Mouse (Mus musculus): Measurements from ENCODE around the gene Copz1.
"Not testable (repeated sequence)": the region's sequence is repeated elsewhere in the genome, so short reads cannot be mapped to it uniquely, and the experiment has no call there.

Copz1 gene

GRCm38 (mm10) chr15:103272419-103273279 is at the start of gene Copz1:
Copz1 (plus strand) TSS chr15:103272714.
- peak; percentile 94 for DNase-seq

DNA sequence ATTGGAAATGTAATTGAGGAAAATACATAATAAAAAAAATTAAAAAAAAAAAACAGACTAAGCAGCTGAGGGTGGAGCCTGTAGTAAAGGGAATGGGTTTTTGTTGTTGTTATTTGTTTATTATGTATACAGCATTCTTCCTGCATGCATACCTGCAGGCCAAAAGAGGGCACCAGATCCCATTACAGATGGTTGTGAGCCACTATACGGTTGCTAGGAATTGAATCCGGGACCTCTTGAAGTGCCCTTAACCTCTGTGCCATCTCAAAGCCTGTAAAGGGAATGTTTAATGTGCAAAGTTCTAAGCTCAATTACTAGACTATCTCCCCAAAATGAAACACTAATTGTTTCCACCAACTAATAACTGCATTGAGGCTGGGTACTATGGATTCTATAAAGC is 48.4 kb upstream of the Copz1 start:
- no peak for DNase-seq

GRCm38 (mm10) chr15:103227022-103227421 is 45.5 kb upstream of the Copz1 start:
- DNase-seq = no peak

GRCm38 (mm10) chr15:103227572-103227971 is 44.9 kb upstream of the Copz1 start:
- DNase-seq = no peak

- no peak for DNase-seq
Measured at GRCm38 (mm10) chr15:103228904-103229303, 43.6 kb upstream of the Copz1 start.

DNA sequence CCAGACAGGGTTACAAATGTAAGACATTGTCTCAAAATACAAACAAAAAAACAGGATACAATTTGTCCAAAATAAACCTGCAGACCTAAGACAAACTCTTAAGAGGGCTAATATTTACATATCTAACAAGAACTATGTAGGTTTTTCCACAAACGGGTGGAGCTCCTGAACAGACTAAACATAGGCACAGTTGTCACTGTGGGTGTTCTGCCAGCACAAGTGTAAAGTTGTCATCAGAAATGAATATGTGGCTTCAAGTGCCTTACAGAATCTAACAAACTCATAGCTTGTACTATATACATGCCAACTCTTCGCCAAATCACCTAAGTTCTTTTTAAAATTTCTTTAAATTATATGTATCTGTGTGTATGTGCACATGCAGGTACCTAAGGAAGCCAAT is 39.4 kb upstream of the Copz1 start:
- DNase-seq = no peak

GRCm38 (mm10) chr15:103237295-103237694 is 35.2 kb upstream of the Copz1 start:
- DNase-seq = no peak

DNA sequence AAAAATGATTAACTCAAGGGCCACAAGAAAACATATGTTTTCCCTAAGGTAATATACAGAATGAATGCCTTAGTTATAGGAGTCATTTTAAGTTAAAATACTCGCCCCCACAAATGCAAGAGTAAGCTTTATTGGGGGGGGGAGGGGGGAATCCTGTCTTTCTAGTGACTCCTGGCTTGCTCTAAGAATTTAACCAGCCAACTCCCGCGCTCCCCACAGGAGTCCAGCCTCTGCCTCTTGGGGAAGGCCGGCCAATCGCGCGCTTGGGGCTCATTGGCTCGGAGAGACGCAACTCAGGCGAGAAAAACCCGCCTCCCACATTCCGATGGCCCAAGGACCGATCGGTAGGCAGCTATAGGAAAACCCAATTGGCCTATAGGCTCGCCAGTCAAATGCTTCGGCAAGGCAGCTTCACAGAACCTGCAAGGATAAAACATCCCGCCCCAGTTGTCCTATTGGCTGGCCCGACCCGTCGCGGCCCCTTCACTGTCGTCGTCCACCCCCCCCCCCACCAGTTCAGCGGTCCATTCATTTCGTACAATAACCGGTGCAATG is 33.3 kb upstream of the Copz1 start:
- DNase-seq = peak; percentile 94 to 95

GRCm38 (mm10) chr15:103239685-103240159 is 32.8 kb upstream of the Copz1 start, which contains the start of gene Cbx5:
Cbx5 (minus strand) TSS chr15:103239816.
- peak; percentile 98 for DNase-seq

DNA sequence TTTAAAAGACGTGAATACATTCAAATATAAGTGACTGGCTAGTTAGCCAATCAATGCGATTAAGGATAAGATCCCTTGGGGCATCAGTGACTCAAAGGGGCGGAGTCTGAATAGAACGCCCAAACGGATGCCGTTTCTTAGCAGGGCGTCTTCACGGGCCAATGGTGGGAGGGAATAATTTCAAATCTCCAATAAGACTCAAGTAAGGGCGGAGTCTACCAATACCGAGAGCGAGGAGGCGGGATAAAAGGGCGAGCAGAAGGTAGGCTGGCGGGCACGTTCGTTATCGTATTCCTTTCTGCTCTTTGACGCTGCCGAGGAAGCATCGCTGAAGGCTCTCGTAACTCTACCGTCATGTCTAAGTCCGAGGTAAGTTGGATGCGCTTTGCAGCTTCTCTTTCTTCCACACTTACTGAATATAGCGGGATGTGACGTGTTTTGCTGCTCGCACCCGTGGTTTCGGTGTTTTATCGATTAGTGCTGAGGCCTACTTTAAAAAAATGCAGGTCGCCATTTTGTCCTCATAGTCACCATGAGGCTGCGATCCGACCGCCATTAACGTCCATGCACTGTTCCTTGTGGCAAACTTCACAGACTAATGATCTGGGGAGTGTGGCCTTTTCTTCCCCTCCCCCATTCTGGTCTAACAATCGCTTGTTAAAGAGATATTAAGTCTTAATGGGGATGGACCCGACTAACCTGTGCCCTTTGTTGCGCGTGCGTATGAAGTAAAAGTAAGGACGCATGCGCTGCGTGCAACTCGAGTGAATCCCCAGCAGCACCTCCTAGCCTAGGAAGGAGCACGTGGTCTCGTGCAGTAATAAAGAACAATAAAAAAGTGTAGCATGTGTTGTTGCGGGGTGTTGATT is 32.1 kb upstream of the Copz1 start, which contains the start of gene Hnrnpa1:
Hnrnpa1 (plus strand) TSS at position 273 of the 869 bp plus-strand sequence.
- DNase-seq = peak; percentile 88 to 92

DNA sequence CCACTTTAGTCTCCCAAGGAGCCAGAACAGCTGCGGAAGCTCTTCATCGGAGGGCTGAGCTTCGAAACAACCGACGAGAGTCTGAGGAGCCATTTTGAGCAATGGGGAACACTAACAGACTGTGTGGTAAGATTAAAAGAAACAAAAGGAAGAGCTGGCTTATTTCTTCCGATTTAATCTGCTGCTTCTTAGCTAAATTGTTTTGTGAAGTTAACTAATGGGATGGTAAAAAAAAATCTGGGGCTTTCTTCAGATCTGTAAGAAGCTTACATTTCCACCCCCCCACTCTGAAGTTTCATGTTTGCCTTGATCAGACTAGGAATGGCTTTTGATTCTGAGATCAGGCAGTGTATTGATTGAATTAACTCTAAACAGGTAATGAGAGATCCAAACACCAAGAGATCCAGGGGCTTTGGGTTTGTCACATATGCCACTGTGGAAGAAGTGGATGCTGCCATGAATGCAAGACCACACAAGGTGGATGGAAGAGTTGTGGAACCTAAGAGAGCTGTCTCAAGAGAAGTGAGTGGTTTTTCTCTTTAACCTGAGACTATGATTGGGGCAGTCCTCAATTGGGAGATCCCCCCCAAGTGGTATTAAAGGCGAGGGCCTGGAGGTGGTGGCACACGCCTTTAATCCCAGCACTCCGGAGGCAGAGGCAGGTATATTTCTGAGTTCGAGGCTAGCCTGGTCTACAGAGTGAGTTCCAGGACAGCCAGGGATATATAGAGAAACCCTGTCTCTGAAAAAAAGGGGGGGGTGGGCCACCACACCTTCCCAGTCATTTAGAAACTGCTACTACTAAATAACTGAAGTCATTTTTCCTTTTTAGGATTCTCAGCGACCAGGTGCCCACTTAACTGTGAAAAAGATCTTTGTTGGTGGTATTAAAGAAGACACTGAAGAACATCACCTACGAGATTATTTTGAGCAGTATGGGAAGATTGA is 31.2 kb upstream of the Copz1 start:
- DNase-seq = not testable (repeated sequence)

DNA sequence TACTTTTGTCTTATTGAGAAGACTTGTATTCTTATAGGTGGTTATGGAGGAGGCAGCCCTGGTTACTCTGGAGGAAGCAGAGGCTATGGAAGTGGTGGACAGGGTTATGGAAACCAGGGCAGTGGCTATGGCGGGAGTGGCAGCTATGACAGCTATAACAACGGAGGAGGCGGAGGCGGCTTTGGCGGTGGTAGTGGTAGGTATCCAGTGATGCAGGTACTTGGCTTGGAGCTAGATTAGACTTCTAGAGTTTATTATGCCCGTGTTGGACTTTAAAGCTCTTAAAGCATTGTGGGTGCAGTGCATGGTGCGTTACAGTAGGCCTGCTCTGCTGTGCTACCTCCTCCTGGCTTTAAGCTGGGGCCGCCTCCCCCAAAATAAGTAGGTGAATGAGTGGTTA is 29.6 kb upstream of the Copz1 start:
- no peak for DNase-seq

GRCm38 (mm10) chr15:103245616-103246015 is 26.9 kb upstream of the Copz1 start:
- no peak for DNase-seq

DNA sequence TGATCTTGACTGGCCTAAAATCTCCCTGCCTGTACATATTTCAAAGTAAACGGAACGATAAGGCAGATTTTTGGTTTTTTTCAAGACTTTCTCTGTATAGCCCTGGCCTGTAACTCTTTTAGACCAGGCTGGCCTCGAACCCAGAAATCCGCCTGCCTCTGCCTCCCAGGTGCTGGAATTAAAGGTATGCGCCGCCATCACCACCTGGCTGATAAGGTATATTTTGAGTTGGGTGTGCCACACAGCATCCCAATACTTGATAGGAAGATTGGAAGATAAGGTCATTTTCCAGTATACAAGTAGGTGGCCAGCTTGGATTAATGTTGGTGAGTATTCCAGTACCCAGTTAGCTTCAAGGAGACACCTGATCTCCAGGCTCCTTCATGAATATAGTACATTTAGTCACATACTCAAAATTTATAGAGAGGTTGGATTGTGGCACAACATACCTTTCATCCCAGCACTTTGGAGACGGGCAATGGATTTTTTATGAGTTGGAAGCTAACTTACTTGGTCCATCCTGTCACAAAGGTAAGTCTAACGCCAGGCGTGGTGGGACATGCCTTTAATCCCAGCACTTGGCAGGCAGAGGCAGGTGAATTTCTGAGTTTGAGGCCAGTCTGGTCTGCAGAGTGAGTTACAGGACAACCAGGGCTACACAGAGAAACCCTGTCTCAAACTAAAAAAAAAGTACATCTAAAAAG is 25.3 kb upstream of the Copz1 start:
- DNase-seq = no peak

- DNase-seq = no peak
Measured at GRCm38 (mm10) chr15:103247782-103248400, 24.6 kb upstream of the Copz1 start.

- no peak for DNase-seq
Measured at GRCm38 (mm10) chr15:103248401-103249313, 23.9 kb upstream of the Copz1 start.

DNA sequence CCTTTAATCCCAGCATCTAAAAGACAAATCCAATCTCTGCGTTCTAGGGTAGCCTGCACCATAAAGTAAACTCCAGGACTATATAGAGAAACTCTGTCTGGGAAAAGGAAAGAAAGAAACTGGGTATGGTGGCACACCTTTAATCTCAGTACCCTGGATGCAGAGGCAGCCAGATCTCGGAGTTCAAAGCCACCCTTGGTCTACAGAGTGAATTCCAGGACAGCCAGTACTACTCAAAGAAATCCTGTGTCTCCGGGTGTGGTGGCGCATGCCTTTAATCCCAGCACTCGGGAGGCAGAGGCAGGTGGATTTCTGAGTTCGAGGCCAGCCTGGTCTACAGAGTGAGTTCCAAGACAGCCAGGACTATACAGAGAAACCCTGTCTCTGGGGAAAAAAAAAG is 23.0 kb upstream of the Copz1 start:
- DNase-seq = not testable (repeated sequence)

GRCm38 (mm10) chr15:103250195-103250740 is 22.2 kb upstream of the Copz1 start:
- peak; percentile 39 to 57 for DNase-seq

DNA sequence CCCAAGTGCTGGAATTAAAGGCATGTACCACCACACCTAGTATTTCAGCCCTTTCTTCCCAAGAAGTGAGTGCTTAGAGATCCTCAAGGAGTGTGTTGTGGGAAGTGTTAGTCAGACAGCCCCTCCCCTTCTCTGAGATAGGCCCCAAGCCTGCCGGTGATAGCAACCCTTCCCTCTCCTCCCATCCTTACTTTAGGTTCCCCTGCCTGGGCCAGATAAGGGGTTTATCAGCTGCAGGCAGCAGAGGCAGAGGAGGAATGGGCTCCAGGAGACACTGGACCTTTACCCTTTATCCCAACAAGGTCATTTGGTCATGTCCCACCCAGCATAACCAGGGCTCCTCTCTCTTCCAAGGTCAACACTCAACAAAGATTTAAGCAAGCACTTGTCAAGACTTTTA is 20.9 kb upstream of the Copz1 start:
- DNase-seq = no peak
